Mouse (Mus musculus): Measurements from ENCODE around the gene Qrich1.

DNA sequence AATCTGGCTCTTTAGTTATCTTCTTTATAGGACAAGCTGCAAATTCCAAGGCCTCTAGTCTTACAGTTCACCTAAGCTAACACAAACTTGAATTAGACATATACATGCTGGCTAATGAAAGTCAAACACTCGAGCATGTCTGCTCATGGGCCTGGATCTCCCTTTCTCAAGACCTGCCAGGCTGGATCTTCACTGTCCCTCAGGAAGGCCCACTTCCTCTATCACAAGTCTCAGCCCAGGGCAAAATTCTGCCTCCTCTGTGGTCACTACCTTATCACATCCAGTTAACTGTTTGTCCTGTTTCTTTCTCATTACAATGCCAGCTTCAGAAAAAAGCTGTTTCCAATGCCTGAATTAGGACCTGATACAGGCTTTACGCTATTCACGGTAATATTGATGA is 77.7 kb downstream of the Qrich1 start:
- no peak for TF ChIP-seq CTCF (conservative IDR thresholded peaks at IDR 0.05; ENCODE audit: insufficient read depth, insufficient read length, low read depth, low read length)
- TF ChIP-seq POLR2A (IDR thresholded peaks at IDR 0.05; ENCODE audit: low read depth, low read length) = no peak
